Mouse (Mus musculus): ENCODE measurements around the gene Slc38a6. TPM values are rescaled to one million over a fixed set of nuclear protein-coding genes. Genes with fewer than 3 reads are reported as not detected.

The Slc38a6 gene
- polyA plus RNA-seq, 1 experiment from 2014 or later = 4.4 TPM

DNA sequence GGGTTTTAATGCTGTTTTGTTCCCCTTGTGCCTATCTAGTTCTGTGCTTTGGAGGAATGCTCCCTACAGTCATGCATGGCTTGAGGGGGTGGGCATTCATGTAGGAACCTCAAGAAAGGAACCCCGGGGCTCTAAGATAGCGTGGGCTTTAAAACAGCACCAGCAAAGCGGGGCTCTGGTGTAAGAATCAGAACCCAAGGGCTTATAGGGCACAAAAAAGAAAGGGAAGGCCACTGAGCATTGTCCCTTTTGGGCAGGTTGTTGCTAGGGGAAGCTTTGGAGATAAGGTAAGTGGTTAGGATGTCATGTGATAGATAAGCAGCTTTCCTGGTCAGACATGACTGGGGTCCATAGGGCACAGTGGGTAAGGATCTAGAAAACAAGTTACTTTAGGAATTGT lies 2.0 kb downstream of the Slc38a6 start:
- H3K4me3 ChIP-seq (ENCODE audit: low read depth, low read length) = no peak overlapping the region
- H3K9me3 ChIP-seq (ENCODE audit: low read length) = no peaks in the 10 kb centered on the region
- H3K4me1 ChIP-seq (ENCODE audit: insufficient read depth) = peaks cover 12% of the 10 kb centered on the region
- ATAC-seq (no peak), DNase-seq (no peak)
- peaks cover 4% of the 10 kb centered on the region; the same call in 1 of the 2 replicates for H3K36me3 ChIP-seq (replicated peaks; ENCODE audit: insufficient read depth, low read length)
- H3K4me2 ChIP-seq (ENCODE audit: low read depth, low read length) = no peak overlapping the region
- H3K27ac ChIP-seq (ENCODE audit: low read depth) = no peak overlapping the region
- 80% methylated on average over 3 of the region's 3 CpGs for WGBS (ENCODE audit: insufficient replicate concordance)
- no peaks in the 10 kb centered on the region for H3K27me3 ChIP-seq (ENCODE audit: insufficient read depth, low read length)
- TF ChIP-seq EP300 (IDR thresholded peaks at IDR 0.05; ENCODE audit: low read depth) (no peak), CTCF (IDR thresholded peaks at IDR 0.05; ENCODE audit: low read depth) (no peak)
- H3K9ac ChIP-seq (replicated peaks) = no peak overlapping the region

DNA sequence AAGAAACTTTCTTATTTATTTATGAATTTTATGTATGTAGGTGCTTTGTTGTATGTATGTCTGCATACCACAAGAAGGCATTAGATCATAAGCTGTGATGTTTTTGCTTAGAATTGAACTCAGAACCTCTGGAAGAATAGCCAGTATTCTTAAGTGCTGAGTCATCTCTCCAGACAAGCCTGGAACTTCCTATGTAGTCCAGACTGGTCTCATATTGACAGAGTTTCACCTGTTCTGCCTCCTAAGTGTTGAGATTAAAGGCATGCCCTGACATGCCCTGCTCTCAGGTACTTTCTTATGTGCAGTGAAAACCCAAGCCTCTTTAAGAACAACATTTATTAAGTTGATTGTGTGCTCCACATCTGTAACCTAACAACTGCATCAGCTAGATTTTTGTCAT lies 8.3 kb downstream of the Slc38a6 start:
- H3K27ac ChIP-seq (ENCODE audit: low read depth) = no peak overlapping the region
- TF ChIP-seq EP300 (IDR thresholded peaks at IDR 0.05; ENCODE audit: low read depth) = no peak
- no peak for TF ChIP-seq CTCF (IDR thresholded peaks at IDR 0.05; ENCODE audit: low read depth)
- no peaks in the 10 kb centered on the region for H3K4me1 ChIP-seq (ENCODE audit: insufficient read depth)
- DNase-seq (no peak), ATAC-seq (no peak)
- H3K9ac ChIP-seq (replicated peaks) = no peak overlapping the region
- H3K27me3 ChIP-seq (ENCODE audit: insufficient read depth, low read length) = no peaks in the 10 kb centered on the region
- H3K4me2 ChIP-seq (ENCODE audit: low read depth, low read length) = no peak overlapping the region
- H3K4me3 ChIP-seq (ENCODE audit: low read depth, low read length) = no peak overlapping the region
- H3K36me3 ChIP-seq (replicated peaks; ENCODE audit: insufficient read depth, low read length) = peaks cover 4% of the 10 kb centered on the region; the same call in 1 of the 2 replicates
- H3K9me3 ChIP-seq (ENCODE audit: low read length) = no peaks in the 10 kb centered on the region

DNA sequence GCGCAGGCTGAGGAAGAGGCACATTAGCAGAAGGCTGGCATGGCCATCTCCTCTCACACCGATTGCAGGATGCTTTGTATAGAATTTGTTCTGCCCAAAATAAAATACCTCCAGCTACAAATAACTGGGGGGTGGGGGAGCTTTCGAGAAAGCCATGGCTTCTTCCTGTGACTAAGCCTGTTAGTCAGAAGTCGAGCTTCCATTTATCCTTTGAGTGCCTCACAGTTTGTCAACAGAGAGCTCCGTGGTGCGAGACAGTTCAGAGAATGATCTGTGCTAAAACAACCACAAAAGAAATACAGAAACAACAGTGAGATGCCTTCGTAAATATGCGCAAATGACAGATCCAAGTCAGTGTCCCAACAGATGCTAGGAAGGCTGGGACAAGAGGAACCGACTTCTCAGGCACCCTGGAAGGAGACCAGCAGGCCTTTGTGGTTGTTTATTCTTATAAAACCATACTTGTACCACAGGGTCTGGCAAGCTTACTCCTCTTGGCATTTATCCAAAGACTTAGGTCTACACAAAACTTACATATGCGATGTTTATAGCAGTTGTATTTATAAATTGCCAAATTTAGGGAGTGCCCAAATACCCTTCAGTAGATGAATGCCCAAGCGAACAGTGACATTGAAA lies 9.0 kb downstream of the Slc38a6 start:
- Histone ChIP-seq H3K4me3 (ENCODE audit: low read depth, low read length) (no peak overlapping the region), H3K27ac (ENCODE audit: low read depth) (no peak overlapping the region), H3K4me2 (ENCODE audit: low read depth, low read length) (no peak overlapping the region), H3K9me3 (ENCODE audit: low read length) (no peaks in the 10 kb centered on the region), H3K36me3 (replicated peaks; ENCODE audit: insufficient read depth, low read length) (peaks cover 4% of the 10 kb centered on the region; the same call in 1 of the 2 replicates), H3K4me1 (ENCODE audit: insufficient read depth) (no peaks in the 10 kb centered on the region), H3K27me3 (ENCODE audit: insufficient read depth, low read length) (no peaks in the 10 kb centered on the region), H3K9ac (replicated peaks) (no peak overlapping the region)
- DNase-seq (no peak), ATAC-seq (no peak)
- TF ChIP-seq CTCF (IDR thresholded peaks at IDR 0.05; ENCODE audit: low read depth) (no peak), EP300 (IDR thresholded peaks at IDR 0.05; ENCODE audit: low read depth) (no peak)
- WGBS (ENCODE audit: insufficient replicate concordance) = 80% methylated on average over 11 of the region's 11 CpGs

DNA sequence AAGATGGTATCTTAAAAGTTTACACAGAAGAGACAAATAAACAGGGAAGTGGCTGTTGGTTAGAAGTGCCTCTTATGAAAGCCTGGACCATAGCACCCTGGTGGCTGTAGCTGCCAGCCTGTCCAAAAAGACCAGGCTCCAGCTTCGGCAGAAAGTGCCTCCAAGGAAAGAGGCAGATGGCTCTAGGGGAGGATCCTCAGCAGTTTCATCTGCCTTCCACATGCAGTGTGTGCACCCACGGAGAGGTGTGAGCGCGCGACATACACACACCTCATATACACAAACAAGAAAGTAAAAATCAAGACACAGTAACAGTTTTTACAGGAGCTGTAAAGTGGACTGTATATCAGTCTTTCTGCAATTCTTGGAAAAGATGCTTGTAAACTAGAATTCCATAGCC lies 12.0 kb downstream of the Slc38a6 start:
- H3K4me3 ChIP-seq (ENCODE audit: low read depth, low read length) = no peak overlapping the region
- H3K27ac ChIP-seq (ENCODE audit: low read depth) = no peak overlapping the region
- no peaks in the 10 kb centered on the region for H3K27me3 ChIP-seq (ENCODE audit: insufficient read depth, low read length)
- no peaks in the 10 kb centered on the region for H3K4me1 ChIP-seq (ENCODE audit: insufficient read depth)
- ATAC-seq (no peak), DNase-seq (no peak)
- TF ChIP-seq CTCF (IDR thresholded peaks at IDR 0.05; ENCODE audit: low read depth) = no peak
- no peak for TF ChIP-seq EP300 (IDR thresholded peaks at IDR 0.05; ENCODE audit: low read depth)
- no peak overlapping the region for H3K4me2 ChIP-seq (ENCODE audit: low read depth, low read length)
- no peaks in the 10 kb centered on the region for H3K9me3 ChIP-seq (ENCODE audit: low read length)
- no peaks in the 10 kb centered on the region; the same call in 1 of the 2 replicates for H3K36me3 ChIP-seq (replicated peaks; ENCODE audit: insufficient read depth, low read length)
- no peak overlapping the region for H3K9ac ChIP-seq (replicated peaks)
- 82% methylated on average over 5 of the region's 5 CpGs for WGBS (ENCODE audit: insufficient replicate concordance)

DNA sequence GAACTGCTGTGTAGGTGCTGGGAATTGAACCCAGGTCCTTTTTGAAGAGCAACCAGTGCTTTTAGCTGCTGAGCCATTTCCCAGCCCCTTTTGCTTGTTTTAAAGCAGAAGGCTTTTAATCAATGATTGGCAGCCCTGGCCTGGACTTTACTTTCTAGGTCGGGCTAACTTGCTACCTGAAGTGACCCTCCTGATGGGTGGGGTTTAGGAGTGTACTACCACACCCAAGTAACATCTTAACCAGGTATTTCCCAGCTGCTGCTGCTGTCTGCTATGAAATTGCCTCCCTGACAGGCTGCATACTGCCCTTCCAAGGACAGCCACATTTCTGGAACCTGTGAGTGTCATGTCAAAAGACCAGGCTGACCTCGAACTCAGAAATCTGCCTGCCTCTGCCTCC lies 14.0 kb downstream of the Slc38a6 start:
- no peak for ATAC-seq
- TF ChIP-seq CTCF (IDR thresholded peaks at IDR 0.05; ENCODE audit: low read depth) (no peak), EP300 (IDR thresholded peaks at IDR 0.05; ENCODE audit: low read depth) (no peak)
- DNase-seq = no peak
- Histone ChIP-seq H3K9ac (replicated peaks) (no peak overlapping the region), H3K9me3 (ENCODE audit: low read length) (no peaks in the 10 kb centered on the region), H3K27me3 (ENCODE audit: insufficient read depth, low read length) (no peaks in the 10 kb centered on the region), H3K27ac (ENCODE audit: low read depth) (no peak overlapping the region), H3K4me1 (ENCODE audit: insufficient read depth) (no peaks in the 10 kb centered on the region), H3K4me3 (ENCODE audit: low read depth, low read length) (no peak overlapping the region), H3K4me2 (ENCODE audit: low read depth, low read length) (no peak overlapping the region), H3K36me3 (replicated peaks; ENCODE audit: insufficient read depth, low read length) (no peaks in the 10 kb centered on the region)
- WGBS (ENCODE audit: insufficient replicate concordance) = 65% methylated on average over 2 of the region's 2 CpGs

DNA sequence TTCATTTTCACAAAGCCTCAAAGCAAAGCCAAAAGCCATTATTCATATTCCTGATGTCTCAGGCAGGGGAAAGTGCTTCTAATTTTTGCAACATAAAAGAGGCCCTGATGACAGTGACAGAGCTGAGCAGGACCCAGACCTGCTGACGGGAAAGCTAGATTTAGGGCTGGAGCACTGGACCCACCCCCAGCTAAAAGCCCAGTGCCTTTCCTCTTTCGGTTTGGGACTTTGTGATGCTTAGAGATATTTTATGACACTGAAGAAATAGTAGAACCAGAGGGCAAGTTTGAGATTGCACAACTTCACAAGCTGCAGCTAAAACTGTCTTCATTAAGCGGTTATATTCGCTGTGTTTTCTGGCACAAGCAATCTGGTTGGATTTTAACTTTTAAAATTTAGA lies 18.1 kb downstream of the Slc38a6 start:
- Histone ChIP-seq H3K36me3 (replicated peaks; ENCODE audit: insufficient read depth, low read length) (no peaks in the 10 kb centered on the region), H3K4me3 (ENCODE audit: low read depth, low read length) (no peak overlapping the region), H3K27ac (ENCODE audit: low read depth) (no peak overlapping the region), H3K9me3 (ENCODE audit: low read length) (no peaks in the 10 kb centered on the region), H3K27me3 (ENCODE audit: insufficient read depth, low read length) (no peaks in the 10 kb centered on the region), H3K4me1 (ENCODE audit: insufficient read depth) (no peaks in the 10 kb centered on the region), H3K4me2 (ENCODE audit: low read depth, low read length) (no peak overlapping the region), H3K9ac (replicated peaks) (no peak overlapping the region)
- DNase-seq (no peak), ATAC-seq (no peak)
- TF ChIP-seq CTCF (IDR thresholded peaks at IDR 0.05; ENCODE audit: low read depth) (no peak), EP300 (IDR thresholded peaks at IDR 0.05; ENCODE audit: low read depth) (no peak)
- 72% methylated on average over 4 of the region's 4 CpGs for WGBS (ENCODE audit: insufficient replicate concordance)

DNA sequence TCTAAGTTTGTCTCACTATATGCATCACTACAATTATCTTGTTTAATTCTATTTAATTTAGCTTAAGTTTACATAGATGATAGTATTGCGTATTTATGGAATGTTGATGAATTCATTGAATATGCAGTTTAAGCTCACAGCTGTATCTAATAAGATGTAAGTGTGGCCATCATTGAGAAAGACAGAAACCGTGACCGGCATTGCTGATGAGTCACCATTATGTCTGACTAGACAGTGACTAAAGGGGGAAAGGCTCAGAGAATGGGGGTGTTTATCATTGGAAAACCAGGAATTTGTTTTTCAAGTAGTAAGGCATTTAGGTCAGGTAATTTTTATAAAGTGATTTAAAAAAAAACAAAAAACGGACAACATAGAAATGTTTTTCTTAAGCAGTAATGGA lies 21.2 kb downstream of the Slc38a6 start:
- no peak for ATAC-seq
- H3K27ac ChIP-seq (ENCODE audit: low read depth) = no peak overlapping the region
- no peaks in the 10 kb centered on the region for H3K36me3 ChIP-seq (replicated peaks; ENCODE audit: insufficient read depth, low read length)
- H3K4me3 ChIP-seq (ENCODE audit: low read depth, low read length) = no peak overlapping the region
- no peak overlapping the region for H3K4me2 ChIP-seq (ENCODE audit: low read depth, low read length)
- no peak for DNase-seq
- no peaks in the 10 kb centered on the region for H3K4me1 ChIP-seq (ENCODE audit: insufficient read depth)
- H3K9ac ChIP-seq (replicated peaks) = no peak overlapping the region
- TF ChIP-seq EP300 (IDR thresholded peaks at IDR 0.05; ENCODE audit: low read depth) = no peak
- TF ChIP-seq CTCF (IDR thresholded peaks at IDR 0.05; ENCODE audit: low read depth) = no peak
- H3K9me3 ChIP-seq (ENCODE audit: low read length) = no peaks in the 10 kb centered on the region
- H3K27me3 ChIP-seq (ENCODE audit: insufficient read depth, low read length) = no peaks in the 10 kb centered on the region
- 81% methylated on average over 4 of the region's 4 CpGs for WGBS (ENCODE audit: insufficient replicate concordance)

Measured in liver, postnatal 0 days (tissue).